Mouse (Mus musculus) thymus, postnatal 0 days (tissue): Measurements from ENCODE around the gene Gm20388. TPM values are rescaled to one million over a fixed set of nuclear protein-coding genes. Genes with fewer than 3 reads are reported as not detected.

ENCODE experiments used
- DNase-seq: peaks from one replicate; pipeline ENCODE4 v3.0.0-alpha.2; 2015; ENCODE audit warnings: low spot score
- polyA plus RNA-seq: library from polyadenylated mRNA; unstranded; fragments of >200 nt; fragmentation: Nextera tagmentation; extraction: Ambion mirVana; gene quantifications from 2 replicates; pipeline ENCODE4 v1.2.1, GENCODE M21; 2015

Gene Gm20388
- polyA plus RNA-seq, 1 experiment from 2014 or later, result not detected

DNA sequence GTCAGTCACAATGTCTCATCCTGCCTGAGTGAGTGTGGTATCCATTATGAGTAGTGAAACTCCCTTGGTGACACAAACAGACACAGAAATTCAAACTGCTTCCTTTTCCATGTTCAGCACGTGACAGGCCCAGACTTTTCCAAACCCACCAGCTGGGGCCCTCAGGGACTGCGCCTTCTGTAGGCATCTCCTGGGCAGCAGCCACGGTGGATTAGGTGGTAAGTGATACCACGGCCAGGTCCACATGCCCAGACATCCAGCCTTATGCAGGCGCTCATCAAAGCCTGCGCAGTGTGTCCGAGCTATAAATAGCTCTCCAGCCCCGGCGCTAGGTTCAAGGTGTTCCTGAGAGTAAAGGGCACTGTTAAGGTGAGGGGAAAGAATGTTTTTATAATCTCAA lies 3961.4 kb downstream of the Gm20388 start:
- no peak for DNase-seq

DNA sequence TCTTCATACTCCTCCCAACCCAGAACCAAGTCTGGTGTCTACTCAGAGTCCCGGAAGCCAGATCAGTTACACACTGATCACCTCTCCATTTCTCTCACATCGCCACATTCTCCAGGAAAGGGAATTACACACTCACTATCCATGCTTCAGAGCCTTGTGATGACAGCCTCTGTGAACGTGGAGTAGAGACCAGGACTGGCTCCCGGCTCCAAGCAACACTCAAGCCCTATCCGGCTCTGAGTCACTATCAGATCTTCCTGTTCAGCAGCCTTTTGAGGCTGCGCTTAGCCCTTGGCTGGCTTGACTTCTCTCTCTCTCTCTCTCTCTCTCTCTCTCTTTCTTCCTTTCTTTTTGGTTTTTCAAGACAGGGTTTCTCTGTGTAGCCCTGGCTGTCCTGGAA lies 3962.7 kb downstream of the Gm20388 start:
- DNase-seq, result no peak

DNA sequence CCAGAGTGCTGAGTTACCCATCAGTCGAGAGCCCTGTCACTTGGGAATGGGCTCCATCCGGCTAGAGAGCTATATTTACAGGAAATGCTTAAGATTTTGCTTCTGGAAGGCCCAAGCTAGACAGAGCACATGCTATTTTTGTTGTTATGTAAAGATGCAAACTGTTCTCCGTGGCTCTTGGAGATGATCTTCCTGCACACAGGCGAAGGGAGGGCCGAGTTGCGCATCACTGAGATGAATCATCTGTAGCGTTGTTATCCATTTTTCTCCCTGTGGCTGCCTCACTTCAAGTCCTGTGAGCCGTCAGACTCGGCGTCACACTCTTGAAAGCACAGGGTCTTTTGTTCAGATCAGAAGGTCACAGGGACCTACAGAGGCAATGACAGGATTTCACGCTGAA lies 3963.7 kb downstream of the Gm20388 start:
- no peak for DNase-seq

DNA sequence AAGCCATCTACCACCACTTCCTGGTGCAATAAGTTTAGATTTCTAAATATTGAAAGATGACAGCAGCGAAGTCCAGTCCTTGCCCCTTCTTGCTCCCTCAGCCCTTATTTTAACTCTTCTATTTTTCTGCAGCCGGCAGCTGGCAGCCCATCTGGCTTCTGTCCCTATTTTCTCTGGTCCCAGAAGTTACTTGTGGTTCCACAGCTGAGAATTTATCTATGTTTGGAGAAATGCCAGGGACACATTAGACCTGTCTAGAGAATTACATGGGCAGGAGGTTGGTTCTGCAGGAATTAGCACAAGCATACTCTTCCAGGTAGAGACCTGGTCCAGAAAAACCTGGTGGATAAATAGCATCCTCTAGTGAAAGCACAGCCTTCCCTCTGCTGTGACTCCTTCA lies 3967.2 kb downstream of the Gm20388 start:
- DNase-seq, result no peak

DNA sequence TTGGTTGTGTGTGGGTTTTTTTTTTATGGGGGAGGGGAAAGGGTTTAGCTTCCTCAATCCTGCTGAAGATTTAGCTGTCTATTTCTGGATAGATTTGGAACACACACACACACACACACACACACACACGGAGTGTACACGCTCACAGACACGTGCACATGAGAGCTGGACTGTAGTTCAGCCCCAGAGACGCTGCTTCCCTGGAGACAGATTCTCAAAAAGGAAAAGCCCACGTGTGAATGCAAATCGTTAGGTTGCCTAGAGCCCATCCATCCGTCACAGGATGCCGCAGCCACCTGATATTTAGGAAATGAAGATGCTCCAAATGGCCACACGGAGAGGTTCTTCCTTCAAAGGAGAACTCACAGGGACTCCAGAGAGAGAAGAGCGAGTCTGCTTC lies 3969.6 kb downstream of the Gm20388 start:
- DNase-seq, result no peak

DNA sequence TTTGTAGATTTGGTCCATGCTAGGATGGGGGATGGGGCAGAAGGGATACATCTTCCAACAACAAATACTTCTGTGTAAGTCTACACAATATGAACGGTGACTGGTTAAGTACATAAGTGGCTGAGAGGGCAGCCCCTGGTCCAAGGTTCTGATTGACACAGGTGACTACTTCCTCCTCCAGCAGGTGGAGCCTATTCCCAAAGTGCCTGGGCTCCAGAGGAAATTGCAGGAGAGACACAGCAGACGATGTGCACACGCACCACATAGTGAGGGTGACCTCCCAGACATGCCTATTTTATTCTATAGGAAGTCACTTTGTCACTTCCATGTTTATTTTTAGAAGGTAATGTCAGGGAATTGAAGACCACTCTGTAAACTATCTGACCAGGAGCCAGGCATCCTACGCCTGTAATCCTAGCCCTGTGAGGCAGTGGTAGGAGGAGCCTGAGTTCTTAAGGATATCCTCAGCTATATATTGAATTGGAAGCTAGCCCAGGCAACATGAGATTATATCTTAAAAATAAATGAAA lies 3970.2 kb downstream of the Gm20388 start:
- no peak for DNase-seq

DNA sequence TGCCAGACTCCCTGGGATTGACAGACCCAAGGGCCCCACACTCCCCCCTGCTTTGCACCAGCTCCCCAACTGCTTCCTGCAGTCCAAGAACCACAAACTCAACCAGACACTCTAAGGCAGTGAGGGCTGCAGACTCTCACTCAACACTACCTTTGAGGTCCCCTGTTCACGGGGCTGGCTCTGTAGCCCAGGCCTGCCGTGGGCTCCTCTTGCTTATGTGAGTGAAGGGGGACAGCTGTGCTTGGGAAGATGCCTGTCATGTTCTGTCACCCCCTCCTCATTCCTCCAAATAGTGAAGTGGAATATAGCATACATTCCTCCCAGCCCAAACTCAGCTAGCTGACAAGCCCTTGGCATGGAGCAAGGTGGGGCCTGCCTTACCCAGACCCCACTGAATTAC lies 3971.8 kb downstream of the Gm20388 start:
- DNase-seq, result no peak

DNA sequence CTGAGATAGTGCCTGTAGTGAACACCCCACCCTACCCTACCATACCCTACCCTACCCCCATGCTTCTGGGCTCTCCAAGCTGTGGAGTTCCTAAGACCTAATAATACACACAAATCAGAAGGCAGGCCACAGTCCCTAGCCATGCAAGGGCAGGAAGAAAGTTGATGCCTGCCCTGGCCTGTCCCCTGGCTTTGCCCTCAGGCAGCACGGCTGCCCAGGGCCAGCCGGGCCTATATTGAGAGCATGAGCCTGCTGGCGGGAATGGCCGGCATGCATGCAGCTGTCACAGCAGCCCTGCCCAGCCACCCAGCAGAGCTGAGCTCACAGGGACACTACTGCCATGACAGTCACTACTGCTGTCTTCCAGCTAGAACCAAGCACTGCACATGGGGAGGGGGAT lies 3972.5 kb downstream of the Gm20388 start:
- DNase-seq, result no peak

DNA sequence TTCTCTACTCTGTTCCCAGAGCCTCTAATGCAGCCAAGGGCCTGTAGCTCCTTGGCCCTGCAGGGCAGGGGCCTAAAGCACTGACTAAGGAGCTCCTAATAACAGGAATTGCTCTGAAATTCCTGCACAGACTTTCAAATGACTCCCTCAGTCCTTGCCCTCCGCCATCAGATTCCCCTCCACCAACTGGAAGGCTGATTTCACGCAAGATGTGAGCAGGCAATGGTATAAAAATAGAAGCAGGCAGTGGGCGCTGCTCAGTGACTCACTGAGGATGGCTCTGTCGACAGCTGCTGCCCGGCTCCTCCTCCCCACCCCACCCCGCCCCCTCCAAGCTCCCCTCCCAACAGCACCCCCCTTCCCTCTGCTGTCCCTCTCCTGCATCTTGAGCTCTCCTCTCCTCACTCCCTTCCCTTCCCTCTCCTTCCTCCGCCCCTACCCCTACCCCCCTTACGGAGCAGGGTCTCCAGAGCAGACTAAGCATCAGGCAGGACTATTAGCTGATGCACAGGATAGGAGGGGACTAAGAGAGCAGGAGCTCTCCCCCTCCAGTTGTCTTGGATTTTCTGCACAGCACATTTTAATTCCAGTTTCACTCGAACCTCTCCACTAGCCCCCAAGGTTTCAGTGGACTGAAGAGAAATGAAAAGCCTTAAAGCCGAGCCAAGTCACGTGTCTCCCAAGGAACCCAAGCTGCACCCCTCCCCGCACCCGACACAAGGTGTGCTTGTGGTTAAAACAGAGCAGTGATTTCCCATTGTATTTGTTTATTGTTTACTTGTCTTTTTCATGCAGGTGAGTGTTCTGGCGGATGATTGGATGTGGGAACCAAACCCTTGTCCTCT lies 3974.3 kb downstream of the Gm20388 start:
- no peak for DNase-seq

DNA sequence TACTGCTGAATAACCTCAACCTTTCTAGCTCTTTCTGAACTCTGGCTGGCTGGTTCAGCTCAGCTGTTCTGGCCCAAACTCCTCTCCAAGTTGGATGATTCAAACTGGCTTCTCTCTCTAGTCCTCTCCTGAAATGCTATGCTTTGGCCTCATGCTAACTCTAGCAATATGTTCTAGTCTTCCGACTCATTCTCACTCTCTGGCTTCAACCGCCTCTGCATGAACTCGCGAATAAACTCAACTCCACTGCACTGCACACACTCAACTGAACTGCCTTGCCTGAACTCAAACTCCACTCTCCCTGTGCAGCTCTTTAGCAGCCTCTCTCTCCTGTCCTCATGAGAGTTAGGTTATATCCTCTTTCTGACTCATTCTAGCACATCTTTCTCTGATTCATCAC lies 3976.5 kb downstream of the Gm20388 start:
- no peak for DNase-seq

DNA sequence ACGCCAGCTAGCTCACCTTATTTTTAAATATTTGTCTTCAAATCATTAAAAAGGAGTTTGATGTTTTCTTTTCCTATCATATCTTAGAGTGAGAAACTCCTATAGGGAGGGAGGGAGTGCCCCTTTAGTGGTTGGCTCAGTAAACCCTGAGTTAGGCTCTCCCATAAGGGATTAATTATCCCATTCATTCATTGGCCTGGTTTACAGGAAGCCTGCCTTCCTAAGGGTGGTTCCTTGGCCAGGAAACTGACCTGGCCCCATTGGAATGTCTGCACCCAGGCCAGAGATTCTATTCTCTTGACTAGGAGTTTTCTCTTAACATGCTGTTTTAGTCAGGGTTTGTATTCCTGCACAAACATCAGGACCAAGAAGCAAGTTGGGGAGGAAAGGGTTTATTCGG lies 3977.3 kb downstream of the Gm20388 start:
- DNase-seq, result no peak

DNA sequence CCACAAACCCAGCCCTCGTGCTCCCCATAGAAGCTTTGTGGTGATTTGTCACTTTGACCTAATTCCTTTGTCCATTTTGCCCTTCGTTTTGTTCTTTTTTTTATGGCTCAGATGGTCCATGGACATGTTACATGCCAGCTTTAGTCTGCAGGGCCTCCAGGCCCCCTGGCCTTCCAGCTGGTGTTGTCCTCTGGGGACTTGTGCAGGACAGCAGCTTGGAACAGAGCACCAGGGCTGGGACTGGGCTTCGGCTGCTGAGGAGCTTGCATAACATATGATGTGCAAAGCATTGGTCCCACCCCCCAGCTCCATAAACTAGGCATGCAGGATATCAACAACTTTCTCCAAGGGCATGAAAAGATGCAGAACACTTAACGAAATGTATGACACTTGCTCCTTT lies 3979.2 kb downstream of the Gm20388 start:
- no peak for DNase-seq

DNA sequence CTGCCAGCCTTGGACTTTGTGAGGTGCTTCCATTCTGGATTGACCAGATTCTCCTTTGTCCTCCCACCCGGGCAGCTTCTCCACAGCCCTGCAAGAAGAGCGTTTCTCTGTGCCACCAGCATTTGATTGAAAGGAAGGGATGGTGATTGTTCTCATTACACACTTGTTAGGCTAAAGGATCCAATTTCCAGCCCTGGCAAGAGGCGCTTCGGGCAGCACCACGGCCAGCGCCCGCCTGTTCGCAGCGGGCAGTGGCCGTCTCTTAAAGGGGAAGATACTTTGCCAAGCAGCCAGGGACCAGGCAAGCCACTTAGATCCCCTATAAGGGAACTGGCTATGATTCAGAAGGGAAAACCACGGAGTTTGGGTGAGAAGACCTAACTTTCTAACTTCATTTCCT lies 3980.6 kb downstream of the Gm20388 start:
- DNase-seq, result no peak

DNA sequence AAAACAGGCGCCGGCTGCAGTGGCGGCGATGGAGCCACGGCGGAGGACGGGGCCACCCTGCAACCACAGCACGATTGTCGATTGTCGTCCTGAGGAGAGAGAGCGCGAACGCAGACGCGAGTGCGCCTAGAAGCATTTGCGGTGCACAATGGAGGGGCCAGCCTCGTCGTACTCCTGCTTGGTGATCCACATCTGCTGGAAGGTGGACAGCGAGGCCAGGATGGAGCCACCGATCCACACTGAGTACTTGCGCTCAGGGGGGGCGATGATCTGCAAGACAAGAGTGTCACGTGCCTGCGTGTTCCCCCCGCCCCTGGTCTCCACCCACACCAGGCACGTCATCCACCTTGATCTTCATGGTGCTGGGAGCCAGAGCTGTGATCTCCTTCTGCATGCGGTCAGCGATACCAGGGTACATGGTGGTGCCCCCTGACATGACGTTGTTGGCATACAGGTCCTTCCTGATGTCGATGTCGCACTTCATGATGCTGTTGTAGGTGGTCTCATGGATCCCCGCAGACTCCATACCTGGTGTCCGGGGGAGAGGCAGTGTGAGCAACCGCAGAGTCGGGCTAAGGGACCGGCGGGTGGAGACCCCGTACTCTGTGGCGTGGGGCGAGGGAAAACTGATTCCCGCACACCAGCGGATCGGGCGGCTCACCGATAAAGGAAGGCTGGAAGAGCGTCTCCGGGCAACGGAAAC lies 3981.4 kb downstream of the Gm20388 start:
- DNase-seq, result no peak

DNA sequence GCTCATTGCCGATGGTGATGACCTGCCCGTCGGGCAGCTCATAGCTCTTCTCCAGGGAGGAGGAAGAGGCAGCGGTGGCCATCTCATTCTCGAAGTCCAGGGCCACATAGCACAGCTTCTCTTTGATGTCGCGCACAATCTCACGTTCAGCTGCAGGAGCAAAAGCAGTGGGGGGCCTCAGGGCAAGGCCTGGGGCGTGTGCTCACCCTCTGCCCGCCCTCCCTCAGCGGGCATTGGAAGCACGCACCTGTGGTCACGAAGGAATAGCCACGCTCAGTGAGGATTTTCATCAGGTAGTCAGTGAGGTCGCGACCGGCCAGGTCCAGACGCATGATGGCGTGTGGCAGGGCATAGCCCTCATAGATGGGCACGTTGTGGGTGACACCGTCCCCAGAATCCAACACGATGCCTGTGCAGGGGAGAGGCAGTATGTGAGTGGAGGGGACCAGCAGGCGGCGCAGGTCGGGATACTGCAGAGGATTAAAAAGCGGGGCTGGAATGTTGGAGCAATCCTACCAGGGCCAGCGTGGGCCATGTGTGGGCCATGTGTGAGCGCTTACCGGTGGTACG lies 3982.0 kb downstream of the Gm20388 start:
- no peak for DNase-seq

DNA sequence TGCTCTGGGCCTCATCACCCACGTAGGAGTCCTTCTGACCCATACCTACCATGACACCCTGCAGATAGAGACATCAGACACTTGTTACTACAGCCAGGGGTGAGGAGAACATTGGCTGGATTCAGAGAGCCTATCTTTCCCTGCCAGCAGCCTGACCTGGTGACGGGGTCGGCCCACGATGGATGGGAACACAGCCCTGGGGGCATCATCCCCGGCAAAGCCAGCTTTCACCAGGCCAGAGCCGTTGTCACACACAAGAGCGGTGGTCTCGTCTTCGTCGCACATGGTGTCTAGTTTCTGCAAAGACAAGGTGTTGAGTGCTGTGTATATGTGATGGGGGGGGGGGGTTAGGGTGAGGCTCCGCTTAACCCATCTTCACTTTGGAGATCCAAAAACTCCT lies 3982.8 kb downstream of the Gm20388 start:
- no peak for DNase-seq

DNA sequence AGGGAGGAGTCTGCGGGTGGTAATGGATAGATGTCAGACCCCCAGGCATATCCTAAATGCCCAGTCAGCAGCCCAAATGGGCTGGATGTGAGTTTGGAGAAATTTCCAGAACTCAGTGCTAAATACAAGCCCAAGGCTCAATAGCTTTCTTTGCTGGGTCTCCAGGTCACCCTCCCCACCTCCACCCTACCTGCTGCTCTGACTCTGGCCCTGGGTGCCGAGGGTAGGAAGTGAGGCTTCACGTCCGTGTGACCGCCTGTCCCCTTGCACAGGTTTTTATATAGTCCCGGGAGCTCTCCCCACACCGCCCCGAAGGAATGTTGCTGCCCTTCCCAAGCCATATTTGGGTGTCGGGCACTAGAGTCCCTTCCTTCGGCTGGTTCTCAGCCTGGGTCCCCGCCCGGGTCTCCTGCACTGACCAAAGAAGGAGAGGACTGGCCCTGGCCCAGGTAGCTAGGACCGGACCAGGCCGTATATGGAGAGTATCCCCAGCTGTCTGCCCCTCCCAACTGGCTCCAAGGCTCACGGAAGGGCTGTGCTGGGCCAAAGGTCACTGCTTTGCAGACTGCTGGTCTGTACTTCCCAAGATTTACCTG lies 3984.0 kb downstream of the Gm20388 start, which contains the start of gene Acta1:
TSS of gene Acta1 (minus strand) at position 250 of the 596 bp plus-strand sequence.
- no peak for DNase-seq

DNA sequence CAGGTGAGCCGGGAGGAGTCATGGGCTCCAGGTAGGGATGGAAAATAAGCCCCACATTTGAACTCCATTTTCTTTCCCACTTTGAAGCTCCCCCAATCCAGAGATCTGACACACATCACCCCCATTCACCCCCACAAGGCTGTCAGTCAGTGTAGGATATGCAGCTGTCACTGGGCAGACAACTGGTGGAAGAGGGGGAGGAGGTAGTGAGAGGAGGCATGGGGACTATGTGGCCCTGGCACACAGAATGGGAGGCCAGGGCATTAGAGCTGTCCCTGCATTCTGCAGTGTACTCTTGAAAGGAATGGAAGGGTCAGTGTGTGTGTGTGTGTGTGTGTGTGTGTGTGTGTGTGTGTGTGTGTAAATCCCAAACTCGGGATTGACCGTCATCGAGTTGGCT lies 3984.6 kb downstream of the Gm20388 start:
- no peak for DNase-seq

DNA sequence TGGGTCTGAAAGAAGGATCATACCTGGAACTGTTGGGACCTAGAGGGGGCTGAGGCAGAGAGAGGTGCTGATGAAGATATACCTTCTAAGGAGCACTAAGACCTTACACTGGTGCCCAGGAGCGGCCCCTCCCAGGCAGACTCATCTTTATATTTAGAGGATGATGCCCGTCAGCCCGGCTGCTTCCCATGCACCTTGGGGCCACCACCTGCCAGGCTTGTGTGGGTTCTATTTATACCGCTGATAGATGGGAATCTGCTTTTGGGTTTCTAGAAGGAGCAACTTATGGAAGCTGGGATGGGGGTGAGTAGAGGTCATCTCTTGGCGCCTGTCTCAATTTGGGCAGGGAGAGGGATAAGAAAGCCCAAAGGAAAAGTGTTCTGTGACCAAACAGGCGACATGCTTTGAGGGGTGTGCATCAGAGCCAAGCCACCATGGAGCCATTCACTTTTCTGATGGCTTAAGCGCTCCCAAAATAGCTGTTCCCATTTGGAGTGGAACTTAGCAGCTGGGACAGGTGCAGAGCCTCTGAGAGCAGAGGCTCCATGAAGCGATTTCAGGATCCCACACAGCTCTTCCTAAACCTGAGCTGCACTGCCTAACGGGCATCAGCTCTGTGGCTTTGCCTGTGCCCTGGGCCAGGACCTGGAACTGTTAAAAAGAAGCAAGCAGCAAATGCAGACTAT lies 3985.2 kb downstream of the Gm20388 start:
- DNase-seq, result no peak

DNA sequence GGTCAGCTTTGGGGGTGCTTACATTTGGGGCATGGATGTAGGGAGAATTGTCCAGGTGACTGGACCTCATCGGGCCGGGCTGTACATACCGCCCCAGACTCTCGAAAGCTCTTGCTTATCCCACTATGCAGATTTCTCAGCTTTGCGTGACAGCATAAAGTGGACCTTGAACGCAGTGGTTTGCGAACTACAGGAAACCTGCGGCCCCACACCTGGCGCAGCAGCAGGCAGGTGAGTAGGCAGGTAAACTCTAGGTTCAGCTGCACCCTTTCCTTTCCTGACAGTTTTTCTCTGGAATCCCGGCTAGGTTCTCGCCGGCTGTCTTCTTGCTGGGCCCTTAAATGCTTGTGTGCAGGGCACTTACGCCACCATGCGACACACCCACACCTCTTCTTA lies 3985.7 kb downstream of the Gm20388 start:
- DNase-seq, result no peak

DNA sequence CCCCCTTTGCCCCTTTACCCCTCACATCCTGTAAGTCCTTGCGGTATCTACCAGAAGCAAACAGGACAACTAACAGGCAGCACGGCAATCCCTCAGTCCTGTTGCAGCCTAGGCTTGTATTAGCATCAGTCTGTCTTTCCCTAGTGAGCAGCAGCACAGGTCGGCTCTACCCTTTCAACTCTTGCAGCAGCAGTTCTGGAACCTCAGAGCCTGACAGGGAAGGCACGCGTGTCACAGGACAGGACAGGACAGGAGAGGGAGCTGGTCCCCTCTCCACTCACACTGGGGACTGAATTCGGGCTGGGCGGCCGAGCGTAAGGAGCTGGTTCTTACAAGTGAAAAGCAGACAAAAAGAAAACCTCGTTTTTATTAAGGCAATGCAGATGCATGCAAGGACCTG lies 3986.1 kb downstream of the Gm20388 start:
- DNase-seq, result no peak
